Mouse (Mus musculus) embryonic facial prominence, embryonic 15.5 days (tissue): ENCODE data around the gene Pus10. TPM values are rescaled to one million over a fixed set of nuclear protein-coding genes. Genes with fewer than 3 reads are reported as not detected.
A peak's percentile ranks its signal among the peaks of the same experiment; 100 is the strongest.

Experiments
- ATAC-seq: fragments of 200-750 bp; cut with Nextera tagmentation; 2 replicates; pipeline ENCODE4 v1.8.0; 2017; ENCODE audit warnings: low read depth, moderate TSS enrichment; ENCODE audit not compliant: insufficient number of reproducible peaks, low FRiP score, low TSS enrichment
- H3K27ac ChIP-seq: fragments of 300-500 bp; sonication (generic); replicated peaks from 2 replicates; pipeline ENCODE4 v1.5.1; 2015; ENCODE audit warnings: mild to moderate bottlenecking, inconsistent platforms
- H3K27me3 ChIP-seq: fragments of 300-500 bp; sonication (generic); 2 replicates; pipeline ENCODE4 v1.6.1; 2015; ENCODE audit warnings: inconsistent platforms
- H3K36me3 ChIP-seq: fragments of 300-500 bp; sonication (generic); 2 replicates; pipeline ENCODE4 v1.6.1; 2015; ENCODE audit warnings: mild to moderate bottlenecking, inconsistent platforms
- H3K4me1 ChIP-seq: fragments of 300-500 bp; sonication (generic); 2 replicates; pipeline ENCODE4 v1.6.1; 2015; ENCODE audit warnings: inconsistent platforms
- H3K4me2 ChIP-seq: fragments of 300-500 bp; sonication (generic); replicated peaks from 2 replicates; pipeline ENCODE4 v1.6.1; 2015; ENCODE audit warnings: mild to moderate bottlenecking, inconsistent platforms
- H3K4me3 ChIP-seq: fragments of 300-500 bp; sonication (generic); replicated peaks from 2 replicates; pipeline ENCODE4 v1.5.1; 2015; ENCODE audit warnings: mild to moderate bottlenecking, inconsistent platforms
- H3K9ac ChIP-seq: fragments of 300-500 bp; sonication (generic); 2 replicates; pipeline ENCODE4 v1.6.1; 2015; ENCODE audit warnings: inconsistent platforms
- H3K9me3 ChIP-seq: fragments of 300-500 bp; sonication (generic); replicated peaks from 2 replicates; pipeline ENCODE4 v1.6.1; 2016; ENCODE audit warnings: inconsistent platforms
- WGBS: fragments of 180-500 bp; shearing (Covaris S2); methylation state at CpG from one replicate; pipeline ENCODE4 v1.1.7; 2015; 5-methylcytosine and 5-hydroxymethylcytosine counted together
- polyA plus RNA-seq: library from polyadenylated mRNA; unstranded; fragments of >200 nt; fragmentation: Nextera tagmentation; extraction: Ambion mirVana; gene quantifications from 2 replicates; pipeline ENCODE4 v1.2.1, GENCODE M21; 2015

Gene Pus10
- polyA plus RNA-seq = 18.7 and 21.2 TPM in 2 replicates

DNA sequence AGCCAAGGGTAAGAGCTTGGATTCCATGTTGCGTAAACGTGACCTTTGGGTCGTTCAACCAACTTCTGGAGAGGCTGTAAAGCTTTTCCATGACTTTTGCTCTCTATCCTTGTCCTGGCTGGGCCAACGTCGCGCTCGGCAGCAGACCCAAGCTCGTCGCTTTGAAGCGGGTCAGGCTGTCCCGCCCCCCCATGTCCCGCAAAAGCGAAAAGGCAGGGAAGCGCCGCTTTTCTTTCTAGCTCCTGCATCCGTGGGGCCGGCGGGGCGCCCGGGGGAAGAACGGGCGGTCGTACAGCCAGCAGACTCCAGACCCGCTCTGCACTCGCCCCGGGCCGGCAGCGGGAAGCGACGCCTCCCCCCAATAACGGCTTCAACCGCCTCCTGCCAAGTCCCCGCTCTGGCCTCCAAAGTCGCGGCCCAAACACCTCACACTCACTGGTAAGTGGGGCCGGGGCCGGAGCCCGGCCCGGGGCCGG is at the start of gene Pus10:
Gene Pus10 (plus strand): TSS at position 364 of the 476 bp plus-strand sequence.
- Histone ChIP-seq H3K4me3 (peak within 1 kb of the TSS; percentile 95), H3K36me3 (peaks cover 4% of the 10 kb centered on the region; the same call in 1 of the 2 replicates), H3K27me3 (no peaks in the 10 kb centered on the region), H3K9me3 (no peaks in the 10 kb centered on the region), H3K9ac (peak within 1 kb of the TSS; percentile 73), H3K4me2 (peak within 1 kb of the TSS; percentile 62), H3K27ac (peak within 1 kb of the TSS; percentile 97), H3K4me1 (0 out of 2 replicates have a peak, but pooled peaks cover 3% of the 10 kb centered on the region)
- ATAC-seq = peak; percentile 39
- 0% methylated on average over 37 of the region's 40 CpGs for WGBS

DNA sequence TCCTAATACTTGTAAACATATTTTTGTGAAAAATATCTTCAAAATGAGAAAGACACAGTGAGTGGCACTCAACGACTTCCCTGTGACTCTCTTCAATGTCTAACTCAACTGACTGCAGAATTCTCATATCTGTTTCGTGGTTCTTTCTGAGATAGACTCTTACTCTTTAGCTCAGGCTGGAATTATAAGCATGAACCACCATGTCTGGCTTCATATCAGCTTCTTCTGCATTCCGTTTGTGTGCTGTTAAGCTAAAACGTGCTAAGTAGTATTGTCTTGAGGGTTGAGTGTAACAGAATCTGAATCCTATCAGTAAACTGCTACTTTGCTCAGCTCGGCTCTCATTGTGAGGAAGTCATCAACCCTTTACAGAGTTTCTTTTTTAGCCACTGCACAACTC is 46.5 kb upstream of the Pus10 start:
- no peak for ATAC-seq
- H3K27ac ChIP-seq = no peak overlapping the region
- 0 out of 2 replicates have a peak, but pooled peaks cover 9% of the 10 kb centered on the region for H3K36me3 ChIP-seq
- no peak overlapping the region for H3K4me2 ChIP-seq
- H3K27me3 ChIP-seq = no peaks in the 10 kb centered on the region
- no peak overlapping the region for H3K9ac ChIP-seq
- no peaks in the 10 kb centered on the region for H3K9me3 ChIP-seq
- 79% methylated on average over 5 of the region's 5 CpGs for WGBS
- H3K4me3 ChIP-seq = no peak overlapping the region
- H3K4me1 ChIP-seq = no peaks in the 10 kb centered on the region

DNA sequence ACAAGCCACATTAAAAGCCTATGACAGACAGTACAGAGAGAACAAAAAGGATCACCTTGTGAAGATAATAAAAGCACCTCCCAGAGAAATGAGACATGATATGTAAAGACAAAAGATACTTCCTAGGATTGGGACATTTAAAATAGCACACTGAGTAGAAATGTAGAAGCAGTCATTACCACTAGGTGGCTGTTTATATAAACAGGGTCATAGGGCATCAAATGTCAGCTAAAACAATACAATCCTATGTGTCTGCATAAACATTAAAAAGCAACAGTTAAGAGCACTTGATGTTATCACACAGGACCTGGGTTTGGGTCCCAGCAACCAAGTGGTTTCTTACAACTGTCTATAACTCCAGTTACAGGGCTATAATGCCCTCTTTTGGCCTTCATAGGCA is 34.8 kb upstream of the Pus10 start:
- no peaks in the 10 kb centered on the region for H3K9me3 ChIP-seq
- H3K36me3 ChIP-seq = peaks cover 9% of the 10 kb centered on the region; the same call in 1 of the 2 replicates
- ATAC-seq = no peak
- no peak overlapping the region for H3K27ac ChIP-seq
- no peak overlapping the region for H3K4me3 ChIP-seq
- H3K9ac ChIP-seq = no peak overlapping the region
- H3K4me1 ChIP-seq = peaks cover 6% of the 10 kb centered on the region; the same call in 1 of the 2 replicates
- no peak overlapping the region for H3K4me2 ChIP-seq
- no peaks in the 10 kb centered on the region for H3K27me3 ChIP-seq

DNA sequence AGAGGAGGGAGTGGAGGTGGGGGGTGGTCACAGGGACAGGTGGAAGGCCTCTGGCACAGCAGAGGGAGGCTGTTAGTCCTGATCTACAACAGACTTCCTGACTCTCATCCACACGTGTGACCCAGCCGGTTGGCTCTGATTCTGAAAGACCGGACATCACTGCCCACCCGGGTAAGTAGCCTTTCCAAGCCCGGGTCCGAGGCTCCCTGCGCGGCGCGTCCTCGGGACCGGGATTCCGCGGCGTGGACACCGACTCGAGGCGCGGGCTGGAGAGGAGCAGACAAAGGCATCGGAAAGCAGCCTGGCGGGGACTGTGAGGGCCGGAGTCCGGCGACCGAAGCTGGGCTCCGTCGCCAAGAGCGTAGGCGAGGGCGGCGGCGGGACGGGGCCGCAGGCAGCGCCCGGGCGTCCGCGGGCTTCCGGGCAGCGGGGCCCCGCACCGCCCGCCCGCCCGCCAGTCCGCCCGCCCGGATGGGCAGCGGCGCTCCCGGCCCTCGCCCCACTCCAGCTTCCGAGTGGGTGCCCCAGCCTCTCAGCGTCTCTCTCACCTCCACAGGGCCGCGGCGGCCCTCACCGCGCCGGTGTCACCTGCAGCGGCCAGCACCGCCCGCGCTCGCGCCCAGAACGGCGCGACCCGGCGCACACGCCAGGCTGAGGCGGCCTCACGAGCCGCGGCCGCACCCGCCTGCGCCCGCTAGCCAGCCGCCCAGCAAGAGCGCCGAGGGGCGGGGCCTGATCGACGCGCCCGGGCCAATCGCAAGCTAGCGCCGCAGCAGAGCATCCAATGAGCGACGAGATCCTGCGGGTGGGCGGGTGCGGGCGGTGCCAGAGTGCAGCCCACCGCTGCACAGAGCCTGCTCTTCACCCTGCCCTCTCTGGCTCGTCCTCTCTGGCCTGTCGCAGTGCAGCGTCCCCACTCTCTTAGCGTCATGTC is 32.3 kb upstream of the Pus10 start, which contains the start of gene 0610010F05Rik:
Gene 0610010F05Rik (minus strand): TSS at position 695 of the 934 bp plus-strand sequence.
- H3K9ac ChIP-seq = peak within 1 kb of the TSS; percentile 80
- peak within 1 kb of the TSS; percentile 79 for H3K4me2 ChIP-seq
- peak within 1 kb of the TSS; percentile 91 for H3K4me3 ChIP-seq
- 0 out of 2 replicates have a peak, but pooled peaks cover 5% of the 10 kb centered on the region for H3K36me3 ChIP-seq
- peaks cover 6% of the 10 kb centered on the region; the same call in 1 of the 2 replicates for H3K4me1 ChIP-seq
- H3K27ac ChIP-seq = peak within 1 kb of the TSS; percentile 83
- ATAC-seq = peak; percentile 100
- H3K27me3 ChIP-seq = no peaks in the 10 kb centered on the region
- H3K9me3 ChIP-seq = no peaks in the 10 kb centered on the region
- WGBS = under 1% methylated on average over 97 of the region's 103 CpGs

DNA sequence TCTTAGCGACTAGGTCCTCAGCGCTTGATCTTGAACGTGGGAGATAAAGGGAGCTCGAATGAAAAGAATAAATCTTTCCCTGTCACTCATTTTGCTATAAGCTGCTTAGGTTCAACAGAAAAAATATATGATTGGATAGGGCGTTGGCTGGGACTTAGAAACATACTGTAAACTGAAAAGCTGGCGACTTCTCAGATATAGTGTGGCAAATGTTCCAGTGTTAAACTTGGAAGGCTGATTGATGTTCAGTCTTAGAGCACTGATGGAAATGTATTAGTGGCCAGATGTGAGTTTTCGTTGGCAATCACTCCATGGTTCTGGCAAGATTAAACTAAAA is 31.6 kb upstream of the Pus10 start:
- ATAC-seq = no peak; the same call in 1 of the 2 replicates
- 5% methylated on average over 7 of the region's 7 CpGs for WGBS
- Histone ChIP-seq H3K9me3 (no peaks in the 10 kb centered on the region), H3K9ac (peak overlapping the region; percentile 80; the same call in 1 of the 2 replicates), H3K4me1 (peaks cover 6% of the 10 kb centered on the region; the same call in 1 of the 2 replicates), H3K4me2 (peak overlapping the region; percentile 79), H3K4me3 (peak overlapping the region; percentile 91), H3K27ac (no peak overlapping the region), H3K36me3 (no peaks in the 10 kb centered on the region), H3K27me3 (no peaks in the 10 kb centered on the region)

DNA sequence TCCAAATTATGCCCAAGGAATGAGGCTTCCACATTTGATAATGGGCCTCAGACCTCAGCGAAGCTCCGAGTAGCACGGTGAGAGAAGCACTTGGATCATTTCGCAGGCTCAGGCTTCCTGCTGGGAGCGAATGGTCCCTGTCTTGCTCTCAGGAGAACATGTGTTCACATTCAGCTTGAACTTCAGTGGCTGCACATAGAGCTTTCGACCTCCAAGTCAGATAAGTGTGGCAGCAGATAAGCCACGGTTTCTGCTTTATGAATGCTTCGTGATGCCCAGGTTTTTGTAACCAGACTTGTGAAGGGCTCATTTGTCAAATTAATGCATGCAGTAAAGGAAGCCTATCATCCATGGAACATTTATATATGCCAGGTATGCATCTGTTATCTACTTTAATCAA is 30.9 kb upstream of the Pus10 start:
- WGBS = 72% methylated on average over 8 of the region's 8 CpGs
- ATAC-seq = no peak
- Histone ChIP-seq H3K4me2 (no peak overlapping the region), H3K9me3 (no peaks in the 10 kb centered on the region), H3K4me1 (peaks cover 6% of the 10 kb centered on the region; the same call in 1 of the 2 replicates), H3K9ac (no peak overlapping the region), H3K4me3 (no peak overlapping the region), H3K27ac (no peak overlapping the region), H3K27me3 (no peaks in the 10 kb centered on the region), H3K36me3 (0 out of 2 replicates have a peak, but pooled peaks cover 2% of the 10 kb centered on the region)

DNA sequence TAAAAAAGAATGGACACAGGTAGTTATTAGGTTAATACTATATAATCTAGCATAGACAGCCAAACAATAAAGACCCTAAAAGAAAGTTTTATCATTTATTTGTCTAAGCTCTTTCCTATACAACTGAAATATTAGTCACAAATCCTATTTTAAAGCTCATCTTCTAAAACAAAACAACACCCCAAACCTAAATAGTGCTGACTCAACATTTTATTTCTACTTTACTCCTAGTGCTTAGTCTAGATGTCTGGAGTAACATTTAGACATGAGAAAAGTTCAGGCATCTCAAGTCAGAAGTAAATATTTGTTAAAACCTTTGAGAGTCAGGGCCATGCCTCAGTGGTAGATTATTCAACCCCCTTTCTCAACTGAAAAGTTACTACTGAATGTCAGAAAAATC is 18.0 kb upstream of the Pus10 start:
- Histone ChIP-seq H3K9ac (no peak overlapping the region), H3K4me2 (no peak overlapping the region), H3K36me3 (peaks cover 38% of the 10 kb centered on the region), H3K27me3 (no peaks in the 10 kb centered on the region), H3K4me3 (no peak overlapping the region), H3K27ac (no peak overlapping the region), H3K9me3 (no peaks in the 10 kb centered on the region), H3K4me1 (no peaks in the 10 kb centered on the region)
- ATAC-seq = no peak

DNA sequence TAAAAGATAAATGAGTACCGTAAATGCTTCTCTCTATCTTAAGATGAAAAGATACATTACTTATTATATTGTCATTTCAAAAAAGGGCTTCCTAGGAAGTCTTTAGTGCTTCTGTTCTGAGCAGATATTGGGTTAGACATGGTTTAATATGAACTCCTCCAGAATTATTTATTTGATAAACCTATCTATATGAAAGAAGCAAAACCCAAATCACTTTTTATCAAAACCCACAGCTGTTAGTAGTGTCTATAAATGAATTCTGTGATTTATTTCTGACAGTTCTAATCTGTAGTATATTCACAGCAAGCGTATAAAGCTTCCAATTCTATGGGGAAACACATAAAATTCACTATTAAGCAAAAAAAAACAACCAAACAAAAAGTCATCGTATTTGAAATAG is 17.6 kb upstream of the Pus10 start:
- H3K4me3 ChIP-seq = no peak overlapping the region
- H3K9me3 ChIP-seq = no peaks in the 10 kb centered on the region
- H3K9ac ChIP-seq = no peak overlapping the region
- peaks cover 35% of the 10 kb centered on the region for H3K36me3 ChIP-seq
- no peak for ATAC-seq
- WGBS = 90% methylated on average over 3 of the region's 3 CpGs
- no peak overlapping the region for H3K4me2 ChIP-seq
- H3K27me3 ChIP-seq = no peaks in the 10 kb centered on the region
- H3K27ac ChIP-seq = no peak overlapping the region
- H3K4me1 ChIP-seq = no peaks in the 10 kb centered on the region

DNA sequence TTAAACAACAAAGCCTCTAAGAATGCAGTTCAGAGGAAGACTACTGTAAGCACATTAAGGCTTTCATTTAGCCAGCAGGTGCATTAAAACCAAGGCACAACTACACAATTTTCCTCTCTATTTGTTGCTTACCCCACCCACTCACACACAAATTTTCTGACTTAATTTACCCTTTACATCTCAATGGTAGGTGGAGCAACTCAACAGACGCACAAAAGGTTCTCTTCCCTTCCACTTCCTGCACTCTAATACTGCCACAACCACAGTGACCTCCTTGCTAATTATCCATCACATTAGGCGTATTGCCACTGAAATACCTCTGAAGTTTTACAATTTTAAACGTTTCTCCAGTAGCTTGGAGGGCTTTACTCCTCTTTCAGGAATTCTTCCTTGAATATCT is 11.8 kb upstream of the Pus10 start:
- no peak overlapping the region for H3K9ac ChIP-seq
- no peak overlapping the region for H3K27ac ChIP-seq
- no peak overlapping the region for H3K4me3 ChIP-seq
- H3K4me2 ChIP-seq = no peak overlapping the region
- peaks cover 20% of the 10 kb centered on the region for H3K36me3 ChIP-seq
- H3K4me1 ChIP-seq = no peaks in the 10 kb centered on the region
- no peaks in the 10 kb centered on the region for H3K9me3 ChIP-seq
- no peaks in the 10 kb centered on the region for H3K27me3 ChIP-seq
- 66% methylated on average over 3 of the region's 3 CpGs for WGBS
- no peak for ATAC-seq

DNA sequence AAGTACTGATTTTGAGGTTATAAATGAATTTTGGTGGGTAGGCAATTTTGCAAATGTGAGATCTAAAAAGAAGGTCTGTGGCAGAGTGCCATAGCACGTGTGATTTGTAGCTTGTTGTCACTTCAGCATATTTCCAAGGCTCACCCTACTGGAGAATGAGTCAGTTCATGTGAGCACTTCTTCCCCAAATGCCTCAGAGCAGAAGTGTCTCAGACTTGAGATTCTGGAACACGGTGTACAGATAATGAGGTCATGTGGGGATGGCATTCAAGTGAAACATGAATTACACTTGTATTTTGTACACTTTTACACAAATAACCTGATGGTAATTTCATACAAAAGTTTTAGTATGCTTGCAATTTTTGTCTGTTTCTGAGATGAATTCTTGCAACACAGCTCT is 7.7 kb upstream of the Pus10 start:
- Histone ChIP-seq H3K4me1 (0 out of 2 replicates have a peak, but pooled peaks cover 2% of the 10 kb centered on the region), H3K27ac (no peak overlapping the region), H3K36me3 (peaks cover 3% of the 10 kb centered on the region; the same call in 1 of the 2 replicates), H3K9me3 (no peaks in the 10 kb centered on the region), H3K9ac (no peak overlapping the region), H3K4me3 (no peak overlapping the region), H3K4me2 (no peak overlapping the region), H3K27me3 (no peaks in the 10 kb centered on the region)
- ATAC-seq = no peak
- 73% methylated on average over 2 of the region's 2 CpGs for WGBS

DNA sequence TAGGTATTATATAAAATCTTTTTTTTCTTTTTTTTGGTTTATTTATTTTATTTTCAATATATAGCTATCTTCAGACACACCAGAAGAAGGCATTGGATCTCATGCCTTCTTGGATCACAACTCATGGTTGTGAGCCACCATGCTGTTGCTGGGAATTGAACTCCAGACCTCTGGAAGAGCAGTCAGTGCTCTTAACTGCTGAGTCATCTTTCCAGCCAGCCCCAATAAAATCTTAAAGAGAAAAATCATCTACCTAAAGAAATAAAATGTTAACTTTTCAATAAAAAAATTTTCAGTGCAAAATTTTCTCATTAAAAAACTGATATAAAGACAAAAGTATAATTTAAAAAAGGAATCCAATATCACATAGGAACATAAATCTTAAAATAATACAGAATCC is 1.2 kb upstream of the Pus10 start:
- no peak overlapping the region for H3K27ac ChIP-seq
- H3K9ac ChIP-seq = no peak overlapping the region
- no peaks in the 10 kb centered on the region for H3K9me3 ChIP-seq
- no peak overlapping the region for H3K4me2 ChIP-seq
- peaks cover 4% of the 10 kb centered on the region; the same call in 1 of the 2 replicates for H3K36me3 ChIP-seq
- H3K27me3 ChIP-seq = no peaks in the 10 kb centered on the region
- H3K4me3 ChIP-seq = no peak overlapping the region
- 0 out of 2 replicates have a peak, but pooled peaks cover 3% of the 10 kb centered on the region for H3K4me1 ChIP-seq
- no peak for ATAC-seq
